Mouse (Mus musculus) heart, embryonic 15.5 days (tissue): ENCODE data around the gene Prcd. TPM values are rescaled to one million over a fixed set of nuclear protein-coding genes. Genes with fewer than 3 reads are reported as not detected.
"Not testable (repeated sequence)": the region's sequence is repeated elsewhere in the genome, so short reads cannot be mapped to it uniquely, and the experiment has no call there.

ENCODE experiments used
- ATAC-seq: fragments of 200-750 bp; cut with Nextera tagmentation; replicated peaks from 2 replicates; pipeline ENCODE4 v1.8.0; 2017; ENCODE audit warnings: low read depth, moderate TSS enrichment; ENCODE audit not compliant: insufficient number of reproducible peaks, insufficient read depth, low FRiP score
- H3K27ac ChIP-seq: fragments of 300-500 bp; sonication (generic); 2 replicates; pipeline ENCODE4 v1.5.1; 2015; ENCODE audit warnings: mild to moderate bottlenecking, inconsistent platforms
- H3K27me3 ChIP-seq: fragments of 300-500 bp; sonication (generic); 2 replicates; pipeline ENCODE4 v1.6.1; 2015; ENCODE audit warnings: inconsistent platforms
- H3K36me3 ChIP-seq: fragments of 300-500 bp; sonication (generic); 2 replicates; pipeline ENCODE4 v1.6.1; 2015; ENCODE audit warnings: mild to moderate bottlenecking, inconsistent platforms
- H3K4me1 ChIP-seq: fragments of 300-500 bp; sonication (generic); replicated peaks from 2 replicates; pipeline ENCODE4 v1.6.1; 2015; ENCODE audit warnings: inconsistent platforms
- H3K4me2 ChIP-seq: fragments of 300-500 bp; sonication (generic); 2 replicates; pipeline ENCODE4 v1.6.1; 2015; ENCODE audit warnings: inconsistent platforms, mild to moderate bottlenecking, moderate library complexity
- H3K4me3 ChIP-seq: fragments of 300-500 bp; sonication (generic); 2 replicates; pipeline ENCODE4 v1.5.1; 2015; ENCODE audit warnings: mild to moderate bottlenecking, inconsistent platforms
- H3K9ac ChIP-seq: fragments of 300-500 bp; sonication (generic); 2 replicates; pipeline ENCODE4 v1.6.1; 2015; ENCODE audit warnings: mild to moderate bottlenecking, inconsistent platforms
- H3K9me3 ChIP-seq: fragments of 300-500 bp; sonication (generic); replicated peaks from 2 replicates; pipeline ENCODE4 v1.6.1; 2016; ENCODE audit warnings: inconsistent platforms
- WGBS: fragments of 180-500 bp; shearing (Covaris S2); methylation state at CpG from one replicate; pipeline ENCODE4 v1.1.7; 2015; ENCODE audit warnings: mixed read lengths; 5-methylcytosine and 5-hydroxymethylcytosine counted together
- polyA plus RNA-seq: library from polyadenylated mRNA; unstranded; fragments of >200 nt; fragmentation: Nextera tagmentation; extraction: Ambion mirVana; gene quantifications from 2 replicates; pipeline ENCODE4 v1.2.1, GENCODE M21; 2015

Gene Prcd
- polyA plus RNA-seq, 1 experiment from 2014 or later: 1.4 TPM

GRCm38 (mm10) chr11:116661948-116662377 lies 8.6 kb downstream of the Prcd start:
- Histone ChIP-seq H3K4me2 (no peak overlapping the region), H3K9ac (no peak overlapping the region), H3K4me3 (no peak overlapping the region), H3K4me1 (peaks cover 52% of the 10 kb centered on the region), H3K36me3 (no peaks in the 10 kb centered on the region), H3K9me3 (no peaks in the 10 kb centered on the region), H3K27ac (peak overlapping the region; percentile 5; the same call in 1 of the 2 replicates), H3K27me3 (peaks cover 8% of the 10 kb centered on the region; the same call in 1 of the 2 replicates)
- no peak for ATAC-seq
- 38% methylated on average over 7 of the region's 8 CpGs for WGBS

GRCm38 (mm10) chr11:116665289-116665688 lies 12.0 kb downstream of the Prcd start:
- ATAC-seq: no peak
- H3K4me1 ChIP-seq: peaks cover 41% of the 10 kb centered on the region
- 72% methylated on average over 10 of the region's 10 CpGs for WGBS

GRCm38 (mm10) chr11:116666566-116666965 lies 13.2 kb downstream of the Prcd start:
- no peak for ATAC-seq
- 56% methylated on average over 9 of the region's 9 CpGs for WGBS
- no peaks in the 10 kb centered on the region for H3K9me3 ChIP-seq

More at GRCm38 (mm10) chr11:116665289-116665688, 12.0 kb downstream of the Prcd start:
- Histone ChIP-seq H3K27me3 (peaks cover 8% of the 10 kb centered on the region; the same call in 1 of the 2 replicates), H3K9me3 (no peaks in the 10 kb centered on the region), H3K4me3 (no peak overlapping the region), H3K27ac (no peak overlapping the region), H3K4me2 (no peak overlapping the region), H3K9ac (no peak overlapping the region), H3K36me3 (no peaks in the 10 kb centered on the region)

GRCm38 (mm10) chr11:116667012-116667411 lies 13.7 kb downstream of the Prcd start:
- not testable (repeated sequence) for H3K27ac ChIP-seq, H3K4me2 ChIP-seq, H3K9me3 ChIP-seq, H3K36me3 ChIP-seq, H3K4me3 ChIP-seq, H3K27me3 ChIP-seq, ATAC-seq, H3K9ac ChIP-seq
- 78% methylated on average over 3 of the region's 5 CpGs for WGBS
- H3K4me1 ChIP-seq: peaks cover 34% of the 10 kb centered on the region

More at GRCm38 (mm10) chr11:116666566-116666965, 13.2 kb downstream of the Prcd start:
- peaks cover 38% of the 10 kb centered on the region for H3K4me1 ChIP-seq
- H3K27me3 ChIP-seq: peaks cover 8% of the 10 kb centered on the region; the same call in 1 of the 2 replicates
- H3K36me3 ChIP-seq: no peaks in the 10 kb centered on the region
- H3K4me2 ChIP-seq: no peak overlapping the region
- no peak overlapping the region for H3K27ac ChIP-seq
- no peak overlapping the region for H3K9ac ChIP-seq
- H3K4me3 ChIP-seq: no peak overlapping the region

- Histone ChIP-seq H3K9me3 (no peaks in the 10 kb centered on the region), H3K9ac (no peak overlapping the region), H3K4me3 (no peak overlapping the region), H3K27me3 (peaks cover 3% of the 10 kb centered on the region; the same call in 1 of the 2 replicates), H3K4me1 (peaks cover 35% of the 10 kb centered on the region), H3K36me3 (0 out of 2 replicates have a peak, but pooled peaks cover under 1% of the 10 kb centered on the region), H3K27ac (no peak overlapping the region), H3K4me2 (no peak overlapping the region)
- no peak for ATAC-seq
- WGBS: 76% methylated on average over 8 of the region's 8 CpGs
Observed at GRCm38 (mm10) chr11:116667930-116668329, 14.6 kb downstream of the Prcd start.

GRCm38 (mm10) chr11:116668381-116668825 lies 15.1 kb downstream of the Prcd start:
- WGBS: 49% methylated on average over 10 of the region's 10 CpGs
- H3K36me3 ChIP-seq: 0 out of 2 replicates have a peak, but pooled peaks cover 5% of the 10 kb centered on the region
- H3K9ac ChIP-seq: no peak overlapping the region
- no peak overlapping the region for H3K4me2 ChIP-seq
- no peak for ATAC-seq
- H3K4me3 ChIP-seq: no peak overlapping the region
- peak overlapping the region; percentile 30; the same call in 1 of the 2 replicates for H3K27ac ChIP-seq
- H3K27me3 ChIP-seq: no peaks in the 10 kb centered on the region
- peaks cover 35% of the 10 kb centered on the region for H3K4me1 ChIP-seq
- no peaks in the 10 kb centered on the region for H3K9me3 ChIP-seq

GRCm38 (mm10) chr11:116668839-116669238 lies 15.5 kb downstream of the Prcd start:
- Histone ChIP-seq H3K4me1 (peaks cover 38% of the 10 kb centered on the region), H3K36me3 (peaks cover 9% of the 10 kb centered on the region), H3K9me3 (no peaks in the 10 kb centered on the region), H3K27ac (peak overlapping the region; percentile 30; the same call in 1 of the 2 replicates), H3K4me2 (no peak overlapping the region), H3K4me3 (no peak overlapping the region), H3K27me3 (no peaks in the 10 kb centered on the region), H3K9ac (no peak overlapping the region)
- no peak for ATAC-seq
- WGBS: 45% methylated on average over 7 of the region's 7 CpGs

GRCm38 (mm10) chr11:116669316-116669715 lies 16.0 kb downstream of the Prcd start:
- H3K4me2 ChIP-seq: no peak overlapping the region
- no peaks in the 10 kb centered on the region for H3K27me3 ChIP-seq
- no peak overlapping the region for H3K4me3 ChIP-seq
- peaks cover 14% of the 10 kb centered on the region for H3K36me3 ChIP-seq
- peaks cover 41% of the 10 kb centered on the region for H3K4me1 ChIP-seq
- no peak overlapping the region for H3K27ac ChIP-seq
- WGBS: 27% methylated on average over 5 of the region's 5 CpGs
- no peak overlapping the region for H3K9ac ChIP-seq
- no peak for ATAC-seq
- no peaks in the 10 kb centered on the region for H3K9me3 ChIP-seq

- Histone ChIP-seq H3K9me3 (no peaks in the 10 kb centered on the region), H3K27ac (no peak overlapping the region), H3K4me2 (no peak overlapping the region), H3K36me3 (peaks cover 20% of the 10 kb centered on the region), H3K4me1 (peaks cover 46% of the 10 kb centered on the region), H3K4me3 (no peak overlapping the region), H3K27me3 (no peaks in the 10 kb centered on the region), H3K9ac (no peak overlapping the region)
- no peak for ATAC-seq
- WGBS: 47% methylated on average over 13 of the region's 13 CpGs
Observed at GRCm38 (mm10) chr11:116669787-116670365, 16.5 kb downstream of the Prcd start.

- peaks cover 51% of the 10 kb centered on the region for H3K4me1 ChIP-seq
- 77% methylated on average over 7 of the region's 7 CpGs for WGBS
Observed at GRCm38 (mm10) chr11:116670386-116670785, 17.1 kb downstream of the Prcd start.

GRCm38 (mm10) chr11:116671112-116671844 lies 17.9 kb downstream of the Prcd start:
- Histone ChIP-seq H3K27me3 (no peaks in the 10 kb centered on the region), H3K4me2 (peak overlapping the region; percentile 79), H3K36me3 (peaks cover 34% of the 10 kb centered on the region), H3K27ac (peak overlapping the region; percentile 79), H3K4me3 (peak overlapping the region; percentile 91), H3K4me1 (peaks cover 53% of the 10 kb centered on the region), H3K9me3 (no peaks in the 10 kb centered on the region), H3K9ac (peak overlapping the region; percentile 88)
- under 1% methylated on average over 45 of the region's 45 CpGs for WGBS
- ATAC-seq: peak; percentile 88

More at GRCm38 (mm10) chr11:116670386-116670785, 17.1 kb downstream of the Prcd start:
- no peak overlapping the region for H3K9ac ChIP-seq
- H3K27ac ChIP-seq: no peak overlapping the region
- no peak for ATAC-seq
- no peak overlapping the region for H3K4me2 ChIP-seq
- H3K36me3 ChIP-seq: peaks cover 25% of the 10 kb centered on the region
- H3K9me3 ChIP-seq: no peaks in the 10 kb centered on the region
- no peaks in the 10 kb centered on the region for H3K27me3 ChIP-seq
- no peak overlapping the region for H3K4me3 ChIP-seq
